Mouse (Mus musculus): Measurements from ENCODE around the gene Fchsd2. TPM values are rescaled to one million over a fixed set of nuclear protein-coding genes. Genes with fewer than 3 reads are reported as not detected.

Fchsd2 gene
- total and polyA plus RNA-seq, 2 experiments: 8.9 to 43.0 TPM

- WGBS: 36% methylated on average over 6 of the region's 6 CpGs
These were observed 30.4 kb upstream of the Fchsd2 start for GRCm38 (mm10) chr7:101062246-101062645.

GRCm38 (mm10) chr7:101063523-101063922, 29.1 kb upstream of the Fchsd2 start:
- H3K36me3 ChIP-seq (ENCODE audit: control insufficient read depth, insufficient read depth, low read length): no peaks in the 10 kb centered on the region
- DNase-seq (ENCODE audit: extremely low read depth, low read depth, low spot score): peak; percentile 57
- no peak overlapping the region for H3K4me3 ChIP-seq (ENCODE audit: insufficient read depth, low read depth, low read length)
- 52% methylated on average over 10 of the region's 10 CpGs for WGBS
- no peak for TF ChIP-seq CTCF (IDR thresholded peaks at IDR 0.05; ENCODE audit: low read depth, low read length)
- no peak for TF ChIP-seq POLR2A (IDR thresholded peaks at IDR 0.05; ENCODE audit: extremely low read depth, insufficient read depth, low read length)
- H3K9ac ChIP-seq (ENCODE audit: low read depth, low read length): no peak overlapping the region
- peak overlapping the region; percentile 89 for H3K27ac ChIP-seq (replicated peaks; ENCODE audit: insufficient read depth, low read depth, low read length)
- no peaks in the 10 kb centered on the region for H3K79me2 ChIP-seq (ENCODE audit: control insufficient read depth, insufficient read depth, low read length)
- H3K27me3 ChIP-seq (ENCODE audit: control insufficient read depth, insufficient read depth, low read length): no peaks in the 10 kb centered on the region
- peaks cover 46% of the 10 kb centered on the region for H3K4me1 ChIP-seq (ENCODE audit: control insufficient read depth, insufficient read depth, low read length)

More at GRCm38 (mm10) chr7:101062246-101062645, 30.4 kb upstream of the Fchsd2 start:
- Histone ChIP-seq H3K79me2 (ENCODE audit: control insufficient read depth, insufficient read depth, low read length) (no peaks in the 10 kb centered on the region), H3K27me3 (ENCODE audit: control insufficient read depth, insufficient read depth, low read length) (no peaks in the 10 kb centered on the region), H3K4me1 (ENCODE audit: control insufficient read depth, insufficient read depth, low read length) (peaks cover 41% of the 10 kb centered on the region), H3K4me3 (ENCODE audit: insufficient read depth, low read depth, low read length) (no peak overlapping the region), H3K9ac (ENCODE audit: low read depth, low read length) (peak overlapping the region; percentile 43; the same call in 1 of the 2 replicates), H3K36me3 (ENCODE audit: control insufficient read depth, insufficient read depth, low read length) (no peaks in the 10 kb centered on the region), H3K27ac (replicated peaks; ENCODE audit: insufficient read depth, low read depth, low read length) (peak overlapping the region; percentile 89)
- peak; percentile 58 for DNase-seq (ENCODE audit: extremely low read depth, low read depth, low spot score)
- TF ChIP-seq POLR2A (IDR thresholded peaks at IDR 0.05; ENCODE audit: extremely low read depth, insufficient read depth, low read length) (no peak), CTCF (IDR thresholded peaks at IDR 0.05; ENCODE audit: low read depth, low read length) (no peak)

- no peaks in the 10 kb centered on the region for H3K79me2 ChIP-seq (ENCODE audit: control insufficient read depth, insufficient read depth, low read length)
- H3K9ac ChIP-seq (ENCODE audit: low read depth, low read length): peak overlapping the region; percentile 14; the same call in 1 of the 2 replicates
- peaks cover 46% of the 10 kb centered on the region for H3K4me1 ChIP-seq (ENCODE audit: control insufficient read depth, insufficient read depth, low read length)
- peak; percentile 99 for DNase-seq (ENCODE audit: extremely low read depth, low read depth, low spot score)
- H3K27ac ChIP-seq (replicated peaks; ENCODE audit: insufficient read depth, low read depth, low read length): peak overlapping the region; percentile 89
- no peaks in the 10 kb centered on the region for H3K27me3 ChIP-seq (ENCODE audit: control insufficient read depth, insufficient read depth, low read length)
- 28% methylated on average over 7 of the region's 7 CpGs for WGBS
- TF ChIP-seq POLR2A (IDR thresholded peaks at IDR 0.05; ENCODE audit: extremely low read depth, insufficient read depth, low read length) (no peak), CTCF (IDR thresholded peaks at IDR 0.05; ENCODE audit: low read depth, low read length) (no peak)
- no peak overlapping the region for H3K4me3 ChIP-seq (ENCODE audit: insufficient read depth, low read depth, low read length)
- H3K36me3 ChIP-seq (ENCODE audit: control insufficient read depth, insufficient read depth, low read length): no peaks in the 10 kb centered on the region
These were observed 27.7 kb upstream of the Fchsd2 start for GRCm38 (mm10) chr7:101064697-101065688.

GRCm38 (mm10) chr7:101066009-101066408, 26.7 kb upstream of the Fchsd2 start:
- WGBS: 64% methylated on average over 5 of the region's 5 CpGs

GRCm38 (mm10) chr7:101066650-101067346, 25.9 kb upstream of the Fchsd2 start:
- Histone ChIP-seq H3K36me3 (ENCODE audit: control insufficient read depth, insufficient read depth, low read length) (no peaks in the 10 kb centered on the region), H3K4me1 (ENCODE audit: control insufficient read depth, insufficient read depth, low read length) (peaks cover 43% of the 10 kb centered on the region), H3K79me2 (ENCODE audit: control insufficient read depth, insufficient read depth, low read length) (no peaks in the 10 kb centered on the region), H3K4me3 (ENCODE audit: insufficient read depth, low read depth, low read length) (no peak overlapping the region), H3K9ac (ENCODE audit: low read depth, low read length) (0 out of 2 replicates have a peak overlapping the region, but pooled peaks have one; percentile 14), H3K27ac (replicated peaks; ENCODE audit: insufficient read depth, low read depth, low read length) (peak overlapping the region; percentile 75), H3K27me3 (ENCODE audit: control insufficient read depth, insufficient read depth, low read length) (no peaks in the 10 kb centered on the region)
- TF ChIP-seq POLR2A (IDR thresholded peaks at IDR 0.05; ENCODE audit: extremely low read depth, insufficient read depth, low read length): no peak
- TF ChIP-seq CTCF (IDR thresholded peaks at IDR 0.05; ENCODE audit: low read depth, low read length): no peak
- peak; percentile 86 for DNase-seq (ENCODE audit: extremely low read depth, low read depth, low spot score)
- WGBS: 38% methylated on average over 3 of the region's 3 CpGs

More at GRCm38 (mm10) chr7:101066009-101066408, 26.7 kb upstream of the Fchsd2 start:
- no peaks in the 10 kb centered on the region for H3K27me3 ChIP-seq (ENCODE audit: control insufficient read depth, insufficient read depth, low read length)
- peaks cover 46% of the 10 kb centered on the region for H3K4me1 ChIP-seq (ENCODE audit: control insufficient read depth, insufficient read depth, low read length)
- no peaks in the 10 kb centered on the region for H3K79me2 ChIP-seq (ENCODE audit: control insufficient read depth, insufficient read depth, low read length)
- H3K36me3 ChIP-seq (ENCODE audit: control insufficient read depth, insufficient read depth, low read length): no peaks in the 10 kb centered on the region
- no peak overlapping the region for H3K9ac ChIP-seq (ENCODE audit: low read depth, low read length)
- H3K27ac ChIP-seq (replicated peaks; ENCODE audit: insufficient read depth, low read depth, low read length): peak overlapping the region; percentile 75
- DNase-seq (ENCODE audit: extremely low read depth, low read depth, low spot score): peak; percentile 42
- H3K4me3 ChIP-seq (ENCODE audit: insufficient read depth, low read depth, low read length): no peak overlapping the region
- TF ChIP-seq POLR2A (IDR thresholded peaks at IDR 0.05; ENCODE audit: extremely low read depth, insufficient read depth, low read length) (no peak), CTCF (IDR thresholded peaks at IDR 0.05; ENCODE audit: low read depth, low read length) (no peak)
